Mouse (Mus musculus): ENCODE measurements around the gene Ptprcap.

DNA sequence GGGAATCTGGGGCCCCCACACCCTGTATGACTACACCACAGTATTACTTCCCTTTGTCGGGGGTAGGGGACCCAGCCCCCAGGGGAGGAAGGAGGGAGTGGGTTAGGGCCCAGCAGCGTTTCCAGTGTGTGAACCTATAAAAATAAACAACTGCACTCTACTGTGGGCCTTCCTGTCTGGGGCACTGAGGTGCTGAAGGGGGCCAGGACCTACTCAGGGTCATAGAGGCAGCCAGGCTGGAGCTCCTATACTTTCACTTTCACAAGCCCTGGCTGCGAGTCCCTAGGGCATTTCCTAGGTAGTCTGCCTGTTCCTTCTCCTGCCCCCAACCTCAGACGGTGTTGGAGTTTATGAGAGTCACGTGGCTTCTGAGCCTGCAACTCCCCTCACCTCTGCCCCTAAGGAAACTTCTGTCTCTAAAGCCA lies 39.6 kb upstream of the Ptprcap start:
- no peak for TF ChIP-seq EP300 (IDR thresholded peaks at IDR 0.05; ENCODE audit: insufficient read depth, low read depth, low read length)
- no peak for TF ChIP-seq POLR2A (IDR thresholded peaks at IDR 0.05; ENCODE audit: insufficient read depth, low read length)
